Mouse (Mus musculus): Measurements from ENCODE around the gene Ost4.

GRCm38 (mm10) chr5:30933705-30934104 is 26.1 kb upstream of the Ost4 start:
- TF ChIP-seq ZMIZ1 (IDR thresholded peaks at IDR 0.05; ENCODE audit: low read depth, low read length) (no peak), CHD2 (IDR thresholded peaks at IDR 0.05; ENCODE audit: low read length) (no peak), POLR2A (IDR thresholded peaks at IDR 0.05; ENCODE audit: control insufficient read depth in 1 of 2, insufficient read depth in 1 of 2, low read depth in 1 of 2, low read length in 2 of 2, poor library complexity in 1 of 2) (no peak), ZNF384 (IDR thresholded peaks at IDR 0.05; ENCODE audit: low read depth, low read length) (no peak), MAX (IDR thresholded peaks at IDR 0.05; ENCODE audit: low read length) (no peak), MAZ (IDR thresholded peaks at IDR 0.05; ENCODE audit: low read depth, low read length) (no peak), CTCF (IDR thresholded peaks at IDR 0.05 in 2 of 3, conservative IDR thresholded peaks at IDR 0.05 in 1 of 3; ENCODE audit: control insufficient read depth in 1 of 3, insufficient read depth in 1 of 3, low read depth in 2 of 3, low read length in 3 of 3, poor library complexity in 1 of 3, severe bottlenecking in 1 of 3) (no peak)
